Mouse (Mus musculus): Measurements from ENCODE around the gene Abcc3. TPM values are rescaled to one million over a fixed set of nuclear protein-coding genes. Genes with fewer than 3 reads are reported as not detected.

Gene Abcc3
- polyA plus RNA-seq, 1 experiment from 2014 or later: 0.59 TPM

GRCm38 (mm10) chr11:94420325-94420724 lies 27.5 kb upstream of the Abcc3 start:
- peaks cover 81% of the 10 kb centered on the region for H3K27me3 ChIP-seq (replicated peaks)

GRCm38 (mm10) chr11:94419004-94419727 lies 26.4 kb upstream of the Abcc3 start:
- peaks cover 80% of the 10 kb centered on the region for H3K27me3 ChIP-seq (replicated peaks)
- no peak overlapping the region for H3K9ac ChIP-seq

More at GRCm38 (mm10) chr11:94420325-94420724, 27.5 kb upstream of the Abcc3 start:
- Histone ChIP-seq H3K27ac (ENCODE audit: poor library complexity, severe bottlenecking) (no peak overlapping the region), H3K4me1 (replicated peaks) (peaks cover 18% of the 10 kb centered on the region; the same call in 1 of the 2 replicates), H3K4me3 (no peak overlapping the region), H3K9me3 (replicated peaks) (no peaks in the 10 kb centered on the region), H3K36me3 (no peaks in the 10 kb centered on the region), H3K9ac (no peak overlapping the region), H3K4me2 (no peak overlapping the region)
- 32% methylated on average over 7 of the region's 7 CpGs for WGBS
- no peak for ATAC-seq (ENCODE audit: insufficient number of reproducible peaks, low FRiP score)

GRCm38 (mm10) chr11:94414042-94414441 lies 21.2 kb upstream of the Abcc3 start:
- Histone ChIP-seq H3K4me3 (no peak overlapping the region), H3K9ac (no peak overlapping the region), H3K9me3 (replicated peaks) (no peaks in the 10 kb centered on the region), H3K4me2 (no peak overlapping the region), H3K36me3 (no peaks in the 10 kb centered on the region), H3K27ac (ENCODE audit: poor library complexity, severe bottlenecking) (no peak overlapping the region), H3K27me3 (replicated peaks) (peaks cover 87% of the 10 kb centered on the region), H3K4me1 (replicated peaks) (peaks cover 45% of the 10 kb centered on the region)
- no peak for ATAC-seq (ENCODE audit: insufficient number of reproducible peaks, low FRiP score)
- WGBS: 54% methylated on average over 4 of the region's 4 CpGs

More at GRCm38 (mm10) chr11:94419004-94419727, 26.4 kb upstream of the Abcc3 start:
- ATAC-seq (ENCODE audit: insufficient number of reproducible peaks, low FRiP score): no peak; the same call in 1 of the 2 replicates
- Histone ChIP-seq H3K4me2 (no peak overlapping the region), H3K4me3 (no peak overlapping the region), H3K4me1 (replicated peaks) (peaks cover 26% of the 10 kb centered on the region), H3K9me3 (replicated peaks) (no peaks in the 10 kb centered on the region), H3K36me3 (no peaks in the 10 kb centered on the region), H3K27ac (ENCODE audit: poor library complexity, severe bottlenecking) (no peak overlapping the region)
- WGBS: 55% methylated on average over 10 of the region's 10 CpGs

GRCm38 (mm10) chr11:94413516-94413915 lies 20.7 kb upstream of the Abcc3 start:
- H3K4me2 ChIP-seq: peak overlapping the region; percentile 53
- no peak overlapping the region for H3K4me3 ChIP-seq
- H3K9ac ChIP-seq: no peak overlapping the region
- H3K27ac ChIP-seq (ENCODE audit: poor library complexity, severe bottlenecking): no peak overlapping the region
- H3K36me3 ChIP-seq: no peaks in the 10 kb centered on the region
- H3K27me3 ChIP-seq (replicated peaks): peaks cover 87% of the 10 kb centered on the region
- ATAC-seq (ENCODE audit: insufficient number of reproducible peaks, low FRiP score): no peak
- peaks cover 45% of the 10 kb centered on the region for H3K4me1 ChIP-seq (replicated peaks)
- no peaks in the 10 kb centered on the region for H3K9me3 ChIP-seq (replicated peaks)
- WGBS: 35% methylated on average over 8 of the region's 8 CpGs

- Histone ChIP-seq H3K27ac (ENCODE audit: poor library complexity, severe bottlenecking) (peak overlapping the region; percentile 60), H3K36me3 (no peaks in the 10 kb centered on the region), H3K9ac (no peak overlapping the region), H3K4me1 (replicated peaks) (peaks cover 46% of the 10 kb centered on the region), H3K27me3 (replicated peaks) (peaks cover 83% of the 10 kb centered on the region), H3K4me3 (no peak overlapping the region), H3K9me3 (replicated peaks) (no peaks in the 10 kb centered on the region), H3K4me2 (peak overlapping the region; percentile 53)
- peak; percentile 31; the same call in 1 of the 2 replicates for ATAC-seq (ENCODE audit: insufficient number of reproducible peaks, low FRiP score)
- WGBS: 8% methylated on average over 10 of the region's 10 CpGs
These were observed 20.2 kb upstream of the Abcc3 start for GRCm38 (mm10) chr11:94412998-94413469.

GRCm38 (mm10) chr11:94412562-94412961 lies 19.8 kb upstream of the Abcc3 start:
- H3K4me1 ChIP-seq (replicated peaks): peaks cover 51% of the 10 kb centered on the region
- H3K4me2 ChIP-seq: peak overlapping the region; percentile 53
- peak overlapping the region; percentile 60 for H3K27ac ChIP-seq (ENCODE audit: poor library complexity, severe bottlenecking)
- no peak overlapping the region for H3K9ac ChIP-seq
- ATAC-seq (ENCODE audit: insufficient number of reproducible peaks, low FRiP score): no peak
- H3K9me3 ChIP-seq (replicated peaks): no peaks in the 10 kb centered on the region
- 4% methylated on average over 2 of the region's 2 CpGs for WGBS
- peaks cover 81% of the 10 kb centered on the region for H3K27me3 ChIP-seq (replicated peaks)
- H3K36me3 ChIP-seq: no peaks in the 10 kb centered on the region
- no peak overlapping the region for H3K4me3 ChIP-seq

- no peak overlapping the region for H3K4me2 ChIP-seq
- H3K27me3 ChIP-seq (replicated peaks): peaks cover 51% of the 10 kb centered on the region
- no peak overlapping the region for H3K27ac ChIP-seq (ENCODE audit: poor library complexity, severe bottlenecking)
- no peak for ATAC-seq (ENCODE audit: insufficient number of reproducible peaks, low FRiP score)
- no peak overlapping the region for H3K4me3 ChIP-seq
- 55% methylated on average over 11 of the region's 11 CpGs for WGBS
- no peak overlapping the region for H3K9ac ChIP-seq
- H3K4me1 ChIP-seq (replicated peaks): peaks cover 39% of the 10 kb centered on the region
- no peaks in the 10 kb centered on the region for H3K36me3 ChIP-seq
- H3K9me3 ChIP-seq (replicated peaks): no peaks in the 10 kb centered on the region
These were observed 15.1 kb upstream of the Abcc3 start for GRCm38 (mm10) chr11:94407803-94408321.

- no peak for ATAC-seq (ENCODE audit: insufficient number of reproducible peaks, low FRiP score)
- 29% methylated on average over 6 of the region's 6 CpGs for WGBS
- H3K4me1 ChIP-seq (replicated peaks): peaks cover 27% of the 10 kb centered on the region
- no peak overlapping the region for H3K27ac ChIP-seq (ENCODE audit: poor library complexity, severe bottlenecking)
- H3K4me3 ChIP-seq: no peak overlapping the region
- no peak overlapping the region for H3K4me2 ChIP-seq
- 0 out of 2 replicates have a peak overlapping the region, but pooled peaks have one; percentile 14 for H3K9ac ChIP-seq
- H3K27me3 ChIP-seq (replicated peaks): peaks cover 35% of the 10 kb centered on the region; the same call in 1 of the 2 replicates
- no peaks in the 10 kb centered on the region for H3K9me3 ChIP-seq (replicated peaks)
- no peaks in the 10 kb centered on the region for H3K36me3 ChIP-seq
These were observed 12.6 kb upstream of the Abcc3 start for GRCm38 (mm10) chr11:94405348-94405747.

GRCm38 (mm10) chr11:94404641-94405260 lies 12.0 kb upstream of the Abcc3 start:
- Histone ChIP-seq H3K4me1 (replicated peaks) (peaks cover 27% of the 10 kb centered on the region), H3K4me2 (no peak overlapping the region), H3K9ac (no peak overlapping the region), H3K9me3 (replicated peaks) (no peaks in the 10 kb centered on the region), H3K4me3 (no peak overlapping the region), H3K27me3 (replicated peaks) (peaks cover 29% of the 10 kb centered on the region; the same call in 1 of the 2 replicates), H3K36me3 (no peaks in the 10 kb centered on the region), H3K27ac (ENCODE audit: poor library complexity, severe bottlenecking) (no peak overlapping the region)
- ATAC-seq (ENCODE audit: insufficient number of reproducible peaks, low FRiP score): no peak
- 23% methylated on average over 11 of the region's 11 CpGs for WGBS

- no peaks in the 10 kb centered on the region for H3K36me3 ChIP-seq
- H3K27me3 ChIP-seq (replicated peaks): peaks cover 23% of the 10 kb centered on the region; the same call in 1 of the 2 replicates
- no peak overlapping the region for H3K4me2 ChIP-seq
- H3K9me3 ChIP-seq (replicated peaks): no peaks in the 10 kb centered on the region
- ATAC-seq (ENCODE audit: insufficient number of reproducible peaks, low FRiP score): no peak
- H3K4me3 ChIP-seq: no peak overlapping the region
- H3K4me1 ChIP-seq (replicated peaks): peaks cover 24% of the 10 kb centered on the region
- 58% methylated on average over 5 of the region's 5 CpGs for whole genome bisulfite sequencing
- no peak overlapping the region for H3K27ac ChIP-seq (ENCODE audit: poor library complexity, severe bottlenecking)
- no peak overlapping the region for H3K9ac ChIP-seq
These were observed 11.4 kb upstream of the Abcc3 start for GRCm38 (mm10) chr11:94404178-94404577.

- Histone ChIP-seq H3K9ac (no peak overlapping the region), H3K4me2 (no peak overlapping the region)
- WGBS: 77% methylated on average over 10 of the region's 10 CpGs
These were observed 11.0 kb upstream of the Abcc3 start for GRCm38 (mm10) chr11:94403757-94404156.

More at GRCm38 (mm10) chr11:94403757-94404156, 11.0 kb upstream of the Abcc3 start:
- H3K36me3 ChIP-seq: no peaks in the 10 kb centered on the region
- H3K27me3 ChIP-seq (replicated peaks): peaks cover 19% of the 10 kb centered on the region; the same call in 1 of the 2 replicates
- peaks cover 20% of the 10 kb centered on the region for H3K4me1 ChIP-seq (replicated peaks)
- no peak for ATAC-seq (ENCODE audit: insufficient number of reproducible peaks, low FRiP score)
- no peaks in the 10 kb centered on the region for H3K9me3 ChIP-seq (replicated peaks)
- no peak overlapping the region for H3K27ac ChIP-seq (ENCODE audit: poor library complexity, severe bottlenecking)
- H3K4me3 ChIP-seq: no peak overlapping the region

All from heart, embryonic 12.5 days (tissue).